Mouse (Mus musculus) left cerebral cortex, postnatal 10 days (tissue): Measurements from ENCODE around the gene Kif3a. TPM values are rescaled to one million over a fixed set of nuclear protein-coding genes. Genes with fewer than 3 reads are reported as not detected.

Source experiments
- DNase-seq, 2 experiments: peaks; one replicate each; pipeline ENCODE4 v3.0.0; 2021 to 2022; ENCODE audit warnings: low spot score in 2 of 2, mixed read lengths in 1 of 2; ENCODE audit errors: extremely low spot score in 1 of 2
- intact Hi-C: fragments of 180-260 bp; cut with DNase I; formaldehyde crosslinking; loops from one replicate; pipeline ENCODE4 v1.15.1; 2025
- total RNA-seq, 2 experiments: library from RNA; stranded (reverse); gene quantifications; 2 replicates each; pipeline ENCODE4 v1.2.3; 2021

The Kif3a gene
- total RNA-seq, 2 experiments from 2014 or later: 164 to 169 TPM

- intact Hi-C loops: no loop called here
Observed at GRCm38 (mm10) chr11:53604983-53605382, 37.8 kb downstream of the Kif3a start.

GRCm38 (mm10) chr11:53605609-53606008, 38.4 kb downstream of the Kif3a start:
- intact Hi-C loops: no loop called here
- no peak for DNase-seq

More at GRCm38 (mm10) chr11:53604983-53605382, 37.8 kb downstream of the Kif3a start:
- DNase-seq: no peak

DNA sequence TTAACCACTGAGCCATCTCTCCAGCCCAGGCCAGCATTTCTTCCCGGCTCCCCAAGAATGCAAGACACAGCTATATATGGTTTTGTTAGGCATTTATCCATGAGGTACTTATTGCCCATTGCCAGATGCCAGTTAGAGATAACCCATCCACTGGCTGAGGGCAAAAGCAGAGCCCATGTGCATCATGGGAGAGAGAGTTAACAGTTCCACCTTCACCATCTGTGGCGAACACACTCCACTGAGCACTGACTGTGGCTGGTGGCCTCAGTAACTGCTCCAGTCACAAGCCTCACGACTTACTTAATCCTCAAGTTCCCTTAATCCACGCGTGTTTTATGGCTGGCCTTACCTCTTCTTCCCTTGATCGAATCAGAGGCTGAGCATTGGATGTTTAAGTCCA, 42.1 kb downstream of the Kif3a start:
- intact Hi-C loops: no loop called here
- DNase-seq: no peak

DNA sequence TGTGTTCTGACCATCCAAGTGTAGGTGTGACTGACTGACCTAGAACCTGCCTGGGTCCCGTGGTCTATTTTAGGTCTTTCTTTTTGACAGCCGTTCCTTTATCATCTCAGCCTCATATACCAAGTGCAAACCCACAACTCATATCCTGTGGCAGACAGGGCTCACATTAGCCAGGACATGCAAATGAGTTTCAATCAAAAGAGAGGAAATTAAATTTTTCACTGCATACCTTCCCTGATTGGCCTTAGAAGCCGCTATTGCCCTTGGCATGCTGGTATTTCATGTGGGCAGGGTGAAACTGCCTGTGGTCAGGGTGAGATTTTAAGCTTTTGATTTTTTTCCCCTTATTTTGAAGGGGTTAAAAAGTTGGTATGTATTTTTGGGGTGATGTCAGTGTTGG, 42.5 kb downstream of the Kif3a start:
- intact Hi-C loops: no loop called here
- DNase-seq: no peak

GRCm38 (mm10) chr11:53615172-53615571, 48.0 kb downstream of the Kif3a start:
- intact Hi-C loops: no loop called here
- no peak for DNase-seq

DNA sequence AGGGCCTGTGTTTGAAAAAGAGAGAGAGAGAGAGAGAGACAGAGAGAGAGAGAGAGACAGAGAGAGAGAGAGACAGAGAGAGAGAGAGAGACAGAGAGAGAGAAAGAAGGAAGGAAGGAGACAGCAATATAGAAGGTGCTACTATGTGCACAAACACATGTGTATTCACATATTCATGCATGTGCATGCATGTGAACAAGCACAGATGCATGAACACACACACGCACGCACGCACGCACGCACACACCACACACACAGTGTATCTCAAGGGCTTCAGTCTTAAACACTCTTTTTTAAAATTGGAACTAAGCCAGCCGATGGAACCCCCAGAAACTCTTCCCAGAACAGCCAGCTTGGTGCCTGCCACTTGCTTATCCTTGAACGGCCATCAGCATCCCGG, 48.4 kb downstream of the Kif3a start:
- intact Hi-C loops: no loop called here
- DNase-seq: no peak

GRCm38 (mm10) chr11:53616748-53617558, 49.8 kb downstream of the Kif3a start:
- intact Hi-C loops: no loop called here
- no peak for DNase-seq

DNA sequence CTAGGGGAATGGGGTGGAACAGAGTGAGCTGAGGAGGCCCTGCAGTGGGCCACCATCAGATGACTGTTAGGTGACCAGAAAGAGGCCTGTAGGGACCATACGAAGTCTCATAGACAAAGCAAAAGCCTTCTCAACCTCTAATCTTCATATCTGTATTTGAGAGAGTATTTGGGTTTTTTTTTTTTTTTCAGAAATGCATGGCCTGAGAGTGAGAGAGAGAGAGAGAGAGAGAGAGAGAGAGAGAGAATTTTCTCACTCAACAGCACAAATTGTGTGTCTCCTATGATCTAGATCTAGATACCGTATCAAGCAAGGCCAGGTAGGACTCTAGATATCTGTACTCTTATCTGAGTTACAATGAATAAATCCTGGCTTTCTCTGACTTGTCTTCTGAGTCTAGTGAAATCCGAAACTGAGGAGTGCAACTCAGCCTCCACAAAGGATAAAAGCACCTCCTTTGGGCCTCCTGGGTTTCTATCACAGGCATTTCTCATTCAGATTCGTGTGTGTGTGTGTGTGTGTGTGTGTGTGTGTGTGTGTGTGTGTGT, 50.5 kb downstream of the Kif3a start:
- no peak for DNase-seq
- intact Hi-C loops: no loop called here

DNA sequence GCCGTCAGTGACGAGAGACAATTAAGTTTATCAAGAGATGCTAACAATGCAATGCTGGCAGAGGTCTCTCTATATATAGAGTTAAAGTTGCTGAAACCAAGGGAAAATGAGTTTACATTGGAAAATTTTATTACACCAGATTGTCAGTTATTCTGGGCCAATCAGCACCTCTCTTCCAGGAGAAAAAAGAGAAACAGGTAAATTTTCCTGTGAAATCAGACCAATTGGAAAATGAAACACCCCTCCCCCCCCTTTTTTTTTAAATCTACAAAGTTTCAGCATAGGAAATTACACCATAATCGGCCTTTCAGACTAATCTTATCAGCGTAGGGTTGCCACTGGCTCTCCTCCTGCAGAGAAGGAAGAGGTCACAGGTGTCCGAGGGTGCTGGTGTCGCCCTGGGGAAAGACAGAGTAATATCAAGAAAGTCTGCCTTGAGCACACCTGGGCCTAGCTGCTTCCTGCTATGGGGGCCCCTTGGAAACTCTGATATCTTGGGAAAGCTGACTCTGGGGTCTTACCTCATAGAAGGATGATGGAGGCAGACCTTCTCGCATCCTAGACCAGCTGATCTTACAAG, 51.5 kb downstream of the Kif3a start, which contains the start of gene Il4:
Gene Il4, minus strand, starts transcription at position 51 of the 580 bp plus-strand sequence.
- no peak for DNase-seq
- intact Hi-C loops: no loop called here

DNA sequence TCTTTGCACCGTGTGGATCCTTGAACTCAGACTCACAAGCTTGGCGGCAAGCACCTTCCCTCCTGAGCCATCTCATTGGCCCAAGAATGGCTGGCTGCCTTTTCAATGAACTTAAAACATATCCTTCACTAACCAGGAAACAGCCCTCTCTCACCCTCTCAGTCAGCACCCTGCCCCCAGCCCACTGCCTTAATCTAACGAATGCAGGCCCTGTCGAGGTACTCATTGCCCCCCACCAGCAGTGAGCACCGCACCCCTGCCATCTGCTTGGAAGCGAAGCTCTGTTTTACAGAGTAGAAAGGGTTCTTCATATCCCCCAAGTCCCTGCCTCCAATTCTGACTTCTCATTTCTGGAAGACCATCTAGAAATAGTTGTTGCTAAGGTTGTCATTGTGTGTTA, 52.2 kb downstream of the Kif3a start:
- intact Hi-C loops: no loop called here
- no peak for DNase-seq

DNA sequence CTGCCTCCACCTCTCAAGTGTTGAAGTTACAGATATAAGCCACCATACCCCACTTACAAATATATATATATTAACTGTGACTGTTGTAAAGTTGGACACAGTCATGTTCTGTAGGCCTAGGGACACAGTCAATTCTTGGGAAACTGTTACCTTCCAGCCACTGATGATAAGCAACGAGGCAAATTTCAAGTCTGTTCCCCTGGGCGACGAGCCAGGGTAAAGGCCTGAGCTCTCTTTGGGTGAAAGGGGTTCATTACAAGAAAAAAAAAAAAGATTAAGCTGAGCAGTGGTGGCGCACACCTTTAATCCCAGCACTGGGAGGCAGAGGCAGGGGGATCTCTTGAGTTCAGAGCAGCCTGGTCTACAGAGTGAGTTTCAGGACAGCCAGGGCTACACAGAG, 52.9 kb downstream of the Kif3a start:
- DNase-seq: no peak
- intact Hi-C loops: no loop called here

GRCm38 (mm10) chr11:53621582-53622439, 54.6 kb downstream of the Kif3a start:
- intact Hi-C loops: no loop called here
- no peak for DNase-seq

- DNase-seq: no peak
- intact Hi-C loops: no loop called here
Observed at GRCm38 (mm10) chr11:53622440-53622806, 55.2 kb downstream of the Kif3a start.

DNA sequence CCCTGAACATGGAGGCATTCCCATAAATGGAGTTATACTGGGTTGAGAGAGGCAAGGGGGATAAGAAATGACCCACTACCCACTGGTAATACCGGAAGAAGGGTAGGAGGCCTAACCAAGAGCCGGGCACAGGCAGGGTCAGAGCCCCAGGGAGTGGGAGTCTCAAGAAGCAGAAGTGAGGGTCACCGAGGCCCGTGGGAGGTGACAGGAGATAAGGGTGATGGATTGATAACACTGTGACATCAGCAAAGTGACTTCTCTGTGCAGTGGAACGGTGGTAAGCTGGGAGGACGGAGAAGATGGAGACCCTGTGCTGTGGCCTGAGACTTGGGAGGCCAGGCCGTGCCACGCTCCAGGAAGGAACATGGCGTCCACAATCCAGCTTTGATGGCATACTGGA, 56.4 kb downstream of the Kif3a start:
- intact Hi-C loops: no loop called here
- no peak for DNase-seq

- DNase-seq: no peak
- intact Hi-C loops: no loop called here
Observed at GRCm38 (mm10) chr11:53624124-53624523, 56.9 kb downstream of the Kif3a start.

DNA sequence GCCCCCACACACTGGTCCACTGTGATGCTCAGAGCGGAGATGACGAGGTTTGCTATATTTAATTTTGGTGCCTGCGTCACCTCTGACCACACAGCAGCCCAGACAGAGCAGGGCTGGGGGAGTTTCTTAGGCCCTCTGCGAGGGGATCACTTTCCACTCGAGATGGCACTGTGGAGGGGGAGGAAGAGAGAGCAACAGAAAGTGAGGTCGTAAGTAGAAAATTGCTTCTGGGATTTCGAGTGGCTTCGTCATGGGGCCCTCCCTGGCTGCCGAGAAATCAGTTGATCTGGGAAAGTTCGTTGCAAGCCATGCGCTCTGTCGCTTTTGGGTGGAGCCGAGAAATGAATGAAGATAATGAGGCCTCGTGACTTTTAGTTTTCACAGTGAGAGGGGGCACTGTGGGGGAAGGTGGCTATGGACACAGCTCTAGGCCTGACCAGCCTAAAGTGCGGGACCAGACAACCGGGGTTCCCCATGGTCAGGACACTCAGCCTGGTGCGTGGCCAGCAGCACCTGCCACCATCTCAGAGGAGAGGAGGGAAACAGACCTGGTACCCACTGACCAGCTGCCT, 59.7 kb downstream of the Kif3a start:
- no peak for DNase-seq
- intact Hi-C loops: no loop called here

DNA sequence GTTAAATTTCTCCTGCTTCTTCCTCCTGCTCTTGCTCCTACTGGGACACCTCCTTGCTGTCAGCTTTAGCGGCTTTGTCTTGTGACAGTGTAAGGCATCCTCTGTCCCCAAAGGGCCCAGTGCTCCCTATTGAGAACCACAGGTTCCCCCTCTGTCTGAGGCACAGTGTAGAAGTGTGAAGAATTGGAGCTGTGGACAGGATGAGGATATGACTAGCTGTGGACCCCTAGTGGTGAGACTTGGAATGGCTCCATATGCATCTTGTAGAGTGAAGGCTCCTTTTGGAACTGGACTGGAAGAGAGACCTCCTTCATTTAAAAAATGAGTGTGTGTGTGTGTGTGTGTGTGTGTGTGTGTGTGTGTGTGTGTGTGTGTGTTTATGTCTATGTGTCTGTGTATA, 60.7 kb downstream of the Kif3a start:
- intact Hi-C loops: no loop called here
- peak; percentile 72 to 77 for DNase-seq

DNA sequence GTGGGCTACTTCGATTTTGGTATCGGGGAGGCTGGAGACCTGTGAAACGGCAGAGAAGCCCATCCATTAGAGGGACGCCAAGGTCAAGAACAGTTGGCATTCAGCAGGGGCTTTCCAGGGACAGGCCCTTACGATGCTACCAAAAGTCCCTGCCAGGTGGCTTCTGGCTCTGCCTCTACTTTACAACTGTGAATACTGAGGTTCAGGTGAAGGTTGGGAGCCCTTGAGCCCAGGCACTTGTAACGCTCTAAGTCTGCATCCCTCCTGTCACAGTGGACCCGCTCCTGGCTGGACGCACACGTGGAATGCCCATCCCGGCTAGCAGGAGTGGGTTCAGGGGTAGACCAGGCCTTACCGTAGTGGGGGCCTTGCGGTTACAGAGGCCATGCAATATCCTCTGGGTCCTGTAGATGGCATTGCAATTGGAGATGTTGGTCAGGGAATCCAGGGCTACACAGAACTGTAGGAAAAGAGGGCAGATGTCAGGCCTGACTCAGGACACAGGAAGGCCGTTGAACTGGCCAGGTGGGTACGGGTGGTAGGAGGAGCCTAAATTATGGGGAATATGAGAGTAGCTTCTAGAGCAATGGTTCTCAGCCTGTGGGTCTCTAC, 65.0 kb downstream of the Kif3a start:
- DNase-seq: no peak
- intact Hi-C loops: no loop called here

DNA sequence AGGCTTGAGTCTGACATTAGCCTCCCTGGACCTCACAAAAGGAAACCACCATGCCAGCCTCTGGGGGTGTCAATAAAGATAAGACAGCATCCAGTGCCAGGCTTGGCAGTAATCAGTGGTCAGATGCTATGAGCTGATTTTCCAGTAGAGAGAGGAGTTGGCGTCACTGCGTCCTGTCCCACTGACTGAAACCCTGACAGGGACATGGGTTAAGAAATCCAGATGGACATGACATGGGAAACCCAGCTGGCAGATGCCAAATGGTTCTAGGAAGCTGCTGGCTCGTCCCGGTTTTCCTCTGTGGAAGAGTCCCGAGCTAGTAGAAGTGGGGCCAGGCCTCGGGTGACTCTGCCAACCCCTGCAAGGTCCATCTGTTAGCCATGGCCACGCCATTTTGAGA, 66.5 kb downstream of the Kif3a start:
- DNase-seq: no peak

More for the DNA sequence above, 66.5 kb downstream of the Kif3a start:
- intact Hi-C loops: no loop called here
